Mouse (Mus musculus) intestine, postnatal 0 days (tissue): ENCODE data around the gene Tex35. TPM values are rescaled to one million over a fixed set of nuclear protein-coding genes. Genes with fewer than 3 reads are reported as not detected.

Experiments
- ATAC-seq: fragments of 200-750 bp; cut with Nextera tagmentation; 2 replicates; pipeline ENCODE4 v1.8.0; 2017; ENCODE audit warnings: mild to moderate bottlenecking, moderate TSS enrichment, moderate library complexity
- H3K27ac ChIP-seq: fragments of 300-500 bp; sonication (generic); 2 replicates; pipeline ENCODE4 v1.5.1; 2014; ENCODE audit warnings: mild to moderate bottlenecking, low read depth, low read length, moderate library complexity
- H3K27me3 ChIP-seq: fragments of 300-500 bp; sonication (generic); replicated peaks from 2 replicates; pipeline ENCODE4 v1.6.1; 2014; ENCODE audit warnings: low read length, mixed read lengths; ENCODE audit not compliant: control insufficient read depth, insufficient read depth
- H3K36me3 ChIP-seq: fragments of 300-500 bp; sonication (generic); 2 replicates; pipeline ENCODE4 v1.6.1; 2014; ENCODE audit warnings: mild to moderate bottlenecking, moderate library complexity; ENCODE audit not compliant: control insufficient read depth, insufficient read depth
- H3K4me1 ChIP-seq: fragments of 300-500 bp; sonication (generic); replicated peaks from 2 replicates; pipeline ENCODE4 v1.6.1; 2014; ENCODE audit warnings: antibody characterized with exemption, low read length, mixed read lengths; ENCODE audit not compliant: control insufficient read depth, insufficient read depth
- H3K4me2 ChIP-seq: fragments of 300-500 bp; sonication (generic); replicated peaks from 2 replicates; pipeline ENCODE4 v1.6.1; 2014; ENCODE audit warnings: low read depth, mild to moderate bottlenecking, moderate library complexity
- H3K4me3 ChIP-seq: fragments of 300-500 bp; sonication (generic); 2 replicates; pipeline ENCODE4 v1.5.1; 2014; ENCODE audit warnings: low read depth, low read length
- H3K9ac ChIP-seq: fragments of 300-500 bp; sonication (generic); 2 replicates; pipeline ENCODE4 v1.6.1; 2014; ENCODE audit warnings: mild to moderate bottlenecking, low read depth, low read length
- H3K9me3 ChIP-seq: fragments of 300-500 bp; sonication (generic); 2 replicates; pipeline ENCODE4 v1.6.1; 2016; ENCODE audit warnings: mixed run types; ENCODE audit not compliant: control insufficient read depth
- CTCF ChIP-seq: sonication (generic); IDR thresholded peaks from 2 replicates; pipeline ENCODE4 v1.5.1; 2016; ENCODE audit warnings: low read depth, mild to moderate bottlenecking, control low read depth, antibody characterized with exemption, moderate library complexity
- WGBS: fragments of 180-500 bp; shearing (Covaris S2); extraction: QIAGEN DNeasy Blood & Tissue Kit; methylation state at CpG from one replicate; pipeline ENCODE4 v1.1.7; 2014; 5-methylcytosine and 5-hydroxymethylcytosine counted together
- polyA plus RNA-seq: library from polyadenylated mRNA; unstranded; fragments of >200 nt; fragmentation: Nextera tagmentation; extraction: Ambion mirVana; gene quantifications from 2 replicates; pipeline ENCODE4 v1.2.1, GENCODE M21; 2015

The Tex35 gene
- polyA plus RNA-seq, 1 experiment from 2014 or later, result not detected

- H3K27ac ChIP-seq, result no peak overlapping the region
- no peak overlapping the region for H3K9ac ChIP-seq
- no peak overlapping the region for H3K4me2 ChIP-seq
- no peaks in the 10 kb centered on the region for H3K36me3 ChIP-seq
- TF ChIP-seq CTCF, result no peak
- WGBS, result 80% methylated on average over 12 of the region's 12 CpGs
- no peaks in the 10 kb centered on the region for H3K4me1 ChIP-seq
- H3K4me3 ChIP-seq, result no peak overlapping the region
- H3K27me3 ChIP-seq, result no peaks in the 10 kb centered on the region
- H3K9me3 ChIP-seq, result no peaks in the 10 kb centered on the region
- ATAC-seq, result no peak
Measured at GRCm38 (mm10) chr1:157060441-157061135, 47.9 kb downstream of the Tex35 start.

GRCm38 (mm10) chr1:157055901-157056300 lies 52.6 kb downstream of the Tex35 start:
- no peak overlapping the region for H3K4me3 ChIP-seq
- TF ChIP-seq CTCF, result no peak
- no peaks in the 10 kb centered on the region for H3K36me3 ChIP-seq
- no peaks in the 10 kb centered on the region for H3K27me3 ChIP-seq
- H3K9ac ChIP-seq, result no peak overlapping the region
- 83% methylated on average over 6 of the region's 6 CpGs for WGBS
- ATAC-seq, result no peak
- no peak overlapping the region for H3K27ac ChIP-seq
- no peak overlapping the region for H3K4me2 ChIP-seq
- no peaks in the 10 kb centered on the region for H3K9me3 ChIP-seq
- H3K4me1 ChIP-seq, result no peaks in the 10 kb centered on the region

DNA sequence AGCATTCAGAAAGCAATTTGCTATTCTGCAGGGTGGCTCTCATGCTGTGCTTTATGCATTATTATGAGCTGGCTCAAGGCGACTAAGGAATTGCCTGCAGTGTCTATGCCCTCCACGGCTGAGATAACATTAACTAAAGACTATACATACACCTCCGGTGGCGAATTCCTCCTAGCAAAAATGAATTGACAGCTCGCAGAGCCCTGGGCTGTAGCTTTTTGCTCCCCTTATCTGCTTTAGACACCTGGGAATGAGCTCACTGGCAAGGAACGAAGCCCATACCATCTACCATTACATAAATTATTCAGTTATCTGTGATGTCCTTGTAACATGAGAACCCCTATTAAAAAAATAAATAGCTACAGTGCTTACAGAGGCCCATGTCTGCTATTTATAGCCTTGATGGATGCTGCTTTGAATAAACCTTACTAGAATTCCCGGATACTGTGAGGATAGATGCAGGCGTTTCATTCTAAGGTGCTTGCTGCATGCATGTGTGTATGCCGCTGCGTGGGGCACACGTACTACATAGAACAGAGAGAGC lies 53.1 kb downstream of the Tex35 start:
- Histone ChIP-seq H3K36me3 (no peaks in the 10 kb centered on the region), H3K27me3 (no peaks in the 10 kb centered on the region), H3K4me3 (no peak overlapping the region), H3K9ac (no peak overlapping the region), H3K4me1 (no peaks in the 10 kb centered on the region), H3K9me3 (no peaks in the 10 kb centered on the region), H3K27ac (no peak overlapping the region), H3K4me2 (no peak overlapping the region)
- WGBS, result 48% methylated on average over 11 of the region's 11 CpGs
- no peak for TF ChIP-seq CTCF
- no peak for ATAC-seq

DNA sequence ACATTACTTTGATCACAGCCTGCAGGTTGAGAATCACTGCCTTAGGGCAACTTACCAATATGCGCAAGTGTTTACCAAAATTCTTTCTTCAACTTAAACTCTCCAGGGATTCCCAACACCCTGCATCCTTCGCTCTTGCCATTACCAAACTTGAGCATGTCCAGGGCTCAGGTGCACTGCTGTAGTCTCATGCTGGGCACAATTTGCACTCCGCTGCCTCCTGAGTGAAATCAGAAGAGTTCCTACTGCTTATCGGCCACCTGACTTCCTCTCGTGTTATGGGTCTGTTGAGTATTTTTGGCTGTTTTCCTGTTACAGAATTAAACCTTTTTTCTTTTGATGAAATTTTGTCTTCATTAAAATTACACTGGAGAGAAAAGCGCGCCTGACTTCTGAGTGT lies 53.8 kb downstream of the Tex35 start:
- Histone ChIP-seq H3K36me3 (no peaks in the 10 kb centered on the region), H3K27me3 (no peaks in the 10 kb centered on the region), H3K27ac (no peak overlapping the region), H3K4me2 (no peak overlapping the region), H3K4me3 (no peak overlapping the region), H3K9me3 (no peaks in the 10 kb centered on the region), H3K4me1 (no peaks in the 10 kb centered on the region), H3K9ac (no peak overlapping the region)
- WGBS, result 80% methylated on average over 7 of the region's 7 CpGs
- no peak for TF ChIP-seq CTCF
- no peak for ATAC-seq

DNA sequence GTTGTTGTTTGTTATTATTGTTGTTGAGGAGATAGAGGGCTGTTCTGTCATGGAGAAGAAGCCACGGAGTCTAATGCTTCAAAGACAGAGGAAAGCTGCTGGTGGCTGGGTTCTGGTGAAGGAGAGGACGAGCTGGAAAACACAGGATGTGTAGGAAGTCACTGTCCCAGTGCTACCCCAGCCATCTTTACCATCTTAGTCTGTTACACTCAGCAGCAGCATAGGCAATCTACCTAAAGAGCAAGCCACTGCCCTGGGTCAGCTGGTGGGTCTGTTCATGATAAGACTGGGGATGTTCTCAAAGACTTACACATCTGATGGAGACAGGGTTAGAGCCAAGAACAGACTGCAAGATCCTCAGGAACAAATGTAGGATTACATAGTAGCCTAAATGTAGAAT lies 58.6 kb downstream of the Tex35 start:
- 69% methylated on average over 2 of the region's 2 CpGs for WGBS
- ATAC-seq, result no peak
- H3K9me3 ChIP-seq, result no peaks in the 10 kb centered on the region
- no peaks in the 10 kb centered on the region for H3K36me3 ChIP-seq
- H3K27me3 ChIP-seq, result no peaks in the 10 kb centered on the region
- H3K27ac ChIP-seq, result no peak overlapping the region
- no peak overlapping the region for H3K4me2 ChIP-seq
- H3K4me1 ChIP-seq, result no peaks in the 10 kb centered on the region
- no peak overlapping the region for H3K9ac ChIP-seq
- H3K4me3 ChIP-seq, result no peak overlapping the region
- TF ChIP-seq CTCF, result no peak

Other genes starting within 250 kb of the Tex35 start
- 34.1 and 35.5 TPM in 2 replicates for gene Ralgps2, start 169.1 kb downstream of the Tex35 start, polyA plus RNA-seq